Comparison of ENCODE assay signal across 9 mouse cellular contexts in the genomic region with DNA sequence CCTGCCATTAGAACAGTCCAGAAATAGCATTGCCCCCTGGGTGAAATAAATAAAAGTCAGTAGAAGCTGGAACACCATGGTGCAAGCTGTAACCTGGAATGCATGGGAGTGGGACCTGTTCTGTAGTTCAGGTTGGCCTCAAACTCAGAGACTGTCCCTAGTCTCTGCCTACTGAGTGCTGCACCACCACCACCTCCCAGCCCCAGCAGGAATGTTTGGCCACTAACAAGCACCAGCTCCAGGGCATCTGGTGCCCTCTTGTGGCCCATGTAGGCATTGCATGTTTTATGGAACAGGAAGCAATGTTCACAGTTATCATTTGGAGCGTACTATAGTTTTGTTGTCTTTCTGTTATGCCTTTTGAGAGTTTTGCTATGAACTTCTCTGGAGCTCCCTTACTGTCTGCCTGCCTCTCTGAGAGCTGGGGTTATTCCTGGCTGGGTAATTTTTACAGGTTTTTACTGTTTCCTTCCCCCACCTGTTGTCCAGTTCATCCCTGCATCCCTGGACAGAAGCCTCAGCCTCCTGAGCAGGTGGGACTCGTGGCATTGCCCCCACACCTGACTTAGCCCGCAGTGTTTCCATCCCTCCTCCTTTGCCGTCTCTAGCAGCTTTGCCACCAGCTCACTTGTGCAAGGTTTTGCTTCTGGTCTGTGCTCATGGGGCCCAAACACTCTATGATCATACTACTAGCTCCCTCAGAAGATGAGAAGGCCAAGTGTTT.
A peak's percentile ranks its signal among the peaks of the same experiment; 100 is the strongest.
DNase-seq lines count a peak whose midpoint lies in the region; ATAC-seq and TF ChIP-seq lines count a peak whose summit lies in the region.
"Had no signal": no experiment of that assay in that cellular context is flagged by ENCODE, and none has a peak within 500 bp of the region (broad histone marks: within the 10 kb centered on the region; RNA-seq: fewer than 3 reads in every experiment).

No protein-coding gene starts in this region.

- H3K4me3 ChIP-seq in ES-E14 (ENCODE audit: insufficient read depth in 1 of 2, low read depth in 1 of 2, low read length in 2 of 2, poor library complexity in 1 of 2, severe bottlenecking in 1 of 2), result no peak overlapping the region
- no peak overlapping the region for H3K4me3 ChIP-seq in forebrain, postnatal 0 days (ENCODE audit: low read depth, low read length)
- no peak overlapping the region for H3K4me3 ChIP-seq in lung, embryonic 15.5 days
- H3K4me3 ChIP-seq in thymus, adult 2 months (ENCODE audit: control insufficient read depth, insufficient read depth, low read length), result no peak overlapping the region
- H3K4me3 ChIP-seq: heart, embryonic 15.5 days had no signal

- no peak overlapping the region for H3K9ac ChIP-seq in ES-E14 (ENCODE audit: insufficient read depth, low read depth, low read length, poor library complexity, severe bottlenecking)
- H3K9ac ChIP-seq in forebrain, postnatal 0 days, result no peak overlapping the region
- H3K9ac ChIP-seq in lung, embryonic 15.5 days, result no peak overlapping the region
- H3K9ac ChIP-seq: heart, embryonic 15.5 days had no signal

- H3K27ac ChIP-seq in ES-E14 (ENCODE audit: insufficient read depth, low read depth, low read length, poor library complexity, severe bottlenecking), result no peak overlapping the region
- H3K27ac ChIP-seq in forebrain, postnatal 0 days (ENCODE audit: low read depth, low read length), result no peak overlapping the region
- no peak overlapping the region for H3K27ac ChIP-seq in lung, embryonic 15.5 days
- H3K27ac ChIP-seq in thymus, adult 2 months (ENCODE audit: control insufficient read depth, insufficient read depth, low read length), result no peak overlapping the region
- H3K27ac ChIP-seq: heart, embryonic 15.5 days had no signal

- no peaks in the 10 kb centered on the region for H3K9me3 ChIP-seq in ES-E14 (ENCODE audit: control insufficient read depth, insufficient read depth, low read depth, low read length)
- no peaks in the 10 kb centered on the region for H3K9me3 ChIP-seq in forebrain, postnatal 0 days (ENCODE audit: low read length)
- H3K9me3 ChIP-seq in lung, embryonic 15.5 days, result no peaks in the 10 kb centered on the region
- H3K9me3 ChIP-seq: heart, embryonic 15.5 days had no signal

- no peak overlapping the region for H3K4me2 ChIP-seq in forebrain, postnatal 0 days (ENCODE audit: low read depth)
- H3K4me2 ChIP-seq in lung, embryonic 15.5 days, result no peak overlapping the region
- H3K4me2 ChIP-seq: heart, embryonic 15.5 days had no signal

- H3K4me1 ChIP-seq in ES-E14 (ENCODE audit: control insufficient read depth in 2 of 2, insufficient read depth in 2 of 2, low read length in 2 of 2, poor library complexity in 1 of 2), result no peaks in the 10 kb centered on the region; a peak in 2 of 4 replicates
- H3K4me1 ChIP-seq in forebrain, postnatal 0 days (ENCODE audit: insufficient read depth), result no peaks in the 10 kb centered on the region
- 0 out of 2 replicates have a peak, but pooled peaks cover 5% of the 10 kb centered on the region for H3K4me1 ChIP-seq in lung, embryonic 15.5 days
- no peaks in the 10 kb centered on the region for H3K4me1 ChIP-seq in thymus, adult 2 months (replicated peaks; ENCODE audit: control insufficient read depth, insufficient read depth, low read length)

- peak; percentile 73 for DNase-seq in ES-E14 (ENCODE audit: low read depth, low spot score)
- peak; percentile 73 for DNase-seq in cerebellum, adult 11-12 months
- peak; percentile 88 for DNase-seq in forebrain, postnatal 0 days
- peak; percentile 70 to 89 for DNase-seq in layer of hippocampus, adult 8-10 months (ENCODE audit: low spot score in 2 of 2)
- peak; percentile 53 for DNase-seq in ovary, adult 18-20 months (ENCODE audit: low spot score)
- peak; percentile 88 for DNase-seq in thymus, adult 2 months

- peak; percentile 98 for TF ChIP-seq CTCF in forebrain, postnatal 0 days (IDR thresholded peaks at IDR 0.05; ENCODE audit: low read depth)
- TF ChIP-seq CTCF in thymus, adult 2 months (IDR thresholded peaks at IDR 0.05; ENCODE audit: borderline replicate concordance, control insufficient read depth, extremely low read depth, insufficient read depth, low read length, poor library complexity), result peak; percentile 81; the same call in 1 of the 2 replicates

- peak; percentile 78 for ATAC-seq in forebrain, postnatal 0 days
- peak; percentile 92 to 97 for ATAC-seq in hematopoietic stem cell, adult 5-6 weeks (replicated peaks in 1 of 2; ENCODE audit: insufficient read depth in 1 of 2, low FRiP score in 2 of 2, low TSS enrichment in 1 of 2, low read depth in 1 of 2, poor library complexity in 2 of 2, severe bottlenecking in 2 of 2)
- 0 out of 2 replicates have a peak, but pooled peaks have one; percentile 66 for ATAC-seq in lung, embryonic 15.5 days (ENCODE audit: borderline replicate concordance, extremely low read depth, low FRiP score, low TSS enrichment)

- no peak for TF ChIP-seq POLR2A in thymus, adult 2 months (IDR thresholded peaks at IDR 0.05; ENCODE audit: control insufficient read depth, extremely low read depth, insufficient read depth, low read length, poor library complexity)

- no peaks in the 10 kb centered on the region for H3K27me3 ChIP-seq in forebrain, postnatal 0 days (ENCODE audit: insufficient read depth, low read length)
- H3K27me3 ChIP-seq in lung, embryonic 15.5 days, result no peaks in the 10 kb centered on the region
- no peaks in the 10 kb centered on the region for H3K27me3 ChIP-seq in thymus, adult 2 months (ENCODE audit: control insufficient read depth, insufficient read depth, low read length)
- H3K27me3 ChIP-seq: heart, embryonic 15.5 days had no signal

- in situ Hi-C loops in ES-E14 (cut with MboI; ENCODE audit: low sequenced_read_pairs in 2 of 2, unreplicated experiment in 2 of 2), result no loop called here

- H3K36me3 ChIP-seq in ES-E14 (ENCODE audit: control insufficient read depth, insufficient read depth, low read length, poor library complexity, severe bottlenecking), result no peaks in the 10 kb centered on the region; the same call in 1 of the 2 replicates
- H3K36me3 ChIP-seq in forebrain, postnatal 0 days (ENCODE audit: insufficient read depth), result 0 out of 2 replicates have a peak, but pooled peaks cover 2% of the 10 kb centered on the region
- H3K36me3 ChIP-seq in lung, embryonic 15.5 days, result no peaks in the 10 kb centered on the region
- H3K36me3 ChIP-seq in thymus, adult 2 months (ENCODE audit: control insufficient read depth, insufficient read depth, low read length), result no peaks in the 10 kb centered on the region
- H3K36me3 ChIP-seq: heart, embryonic 15.5 days had no signal

- WGBS in forebrain, postnatal 0 days, result 66% methylated on average over 4 of the region's 4 CpGs
- WGBS in lung, embryonic 15.5 days, result 64% methylated on average over 4 of the region's 4 CpGs
- 64% methylated on average over 4 of the region's 4 CpGs for WGBS in thymus, adult 2 months

TF ChIP-seq in ES-E14, 5 proteins besides CTCF, POLR2A, EP300 and RAD21:
- no peak for TF ChIP-seq CHD2 (IDR thresholded peaks at IDR 0.05; ENCODE audit: low read depth, low read length)
- TF ChIP-seq ZNF384 (IDR thresholded peaks at IDR 0.05; ENCODE audit: low read depth, low read length), result no peak
- TF ChIP-seq MAFK (IDR thresholded peaks at IDR 0.05; ENCODE audit: insufficient read depth, low read depth, low read length), result no peak
- no peak for TF ChIP-seq ZC3H11A (IDR thresholded peaks at IDR 0.05; ENCODE audit: borderline replicate concordance, low read depth, low read length)
- no peak for TF ChIP-seq HCFC1 (IDR thresholded peaks at IDR 0.05; ENCODE audit: borderline replicate concordance, insufficient read depth, low read length)
